Mouse (Mus musculus) neural tube, embryonic 11.5 days (tissue): ENCODE measurements around the gene H2afy. TPM values are rescaled to one million over a fixed set of nuclear protein-coding genes. Genes with fewer than 3 reads are reported as not detected.

Experiments
- ATAC-seq: fragments of 200-750 bp; cut with Nextera tagmentation; 2 replicates; pipeline ENCODE4 v1.8.0; 2017; ENCODE audit warnings: moderate number of reproducible peaks, mild to moderate bottlenecking, moderate TSS enrichment, moderate library complexity; ENCODE audit not compliant: insufficient read depth, low FRiP score, low TSS enrichment
- DNase-seq: peaks from one replicate; pipeline ENCODE4 v3.0.0-alpha.2; 2015; ENCODE audit warnings: low spot score
- H3K27ac ChIP-seq: fragments of 300-500 bp; sonication (generic); 2 replicates; pipeline ENCODE4 v1.5.1; 2014; ENCODE audit warnings: low read depth, mild to moderate bottlenecking, low read length
- H3K27me3 ChIP-seq: fragments of 300-500 bp; sonication (generic); 2 replicates; pipeline ENCODE4 v1.6.1; 2014; ENCODE audit warnings: mild to moderate bottlenecking, low read length, mixed read lengths; ENCODE audit not compliant: control insufficient read depth, insufficient read depth
- H3K36me3 ChIP-seq: fragments of 300-500 bp; sonication (generic); 2 replicates; pipeline ENCODE4 v1.6.1; 2014; ENCODE audit warnings: mild to moderate bottlenecking, low read length, moderate library complexity, mixed read lengths; ENCODE audit not compliant: control insufficient read depth, insufficient read depth
- H3K4me1 ChIP-seq: fragments of 300-500 bp; sonication (generic); 2 replicates; pipeline ENCODE4 v1.6.1; 2014; ENCODE audit warnings: low read length, mixed read lengths; ENCODE audit not compliant: control insufficient read depth, insufficient read depth
- H3K4me2 ChIP-seq: fragments of 300-500 bp; sonication (generic); 2 replicates; pipeline ENCODE4 v1.6.1; 2014; ENCODE audit warnings: low read depth, mild to moderate bottlenecking, moderate library complexity
- H3K4me3 ChIP-seq: fragments of 300-500 bp; sonication (generic); 2 replicates; pipeline ENCODE4 v1.5.1; 2014; ENCODE audit warnings: low read depth, low read length
- H3K9ac ChIP-seq: fragments of 300-500 bp; sonication (generic); 2 replicates; pipeline ENCODE4 v1.6.1; 2014; ENCODE audit warnings: mild to moderate bottlenecking, low read length
- H3K9me3 ChIP-seq: fragments of 300-500 bp; sonication (generic); 2 replicates; pipeline ENCODE4 v1.6.1; 2016; ENCODE audit warnings: low read length; ENCODE audit not compliant: control insufficient read depth
- WGBS: fragments of 180-500 bp; shearing (Covaris S2); extraction: QIAGEN DNeasy Blood & Tissue Kit; methylation state at CpG from one replicate; pipeline ENCODE4 v1.1.7; 2014; 5-methylcytosine and 5-hydroxymethylcytosine counted together
- polyA plus RNA-seq: library from polyadenylated mRNA; unstranded; fragments of >200 nt; fragmentation: Nextera tagmentation; extraction: Ambion mirVana; gene quantifications from 2 replicates; pipeline ENCODE4 v1.2.1, GENCODE M21; 2014

The H2afy gene
- 613 and 627 TPM in 2 replicates for polyA plus RNA-seq

GRCm38 (mm10) chr13:56136200-56136599 is at the start of gene H2afy:
Gene H2afy, minus strand, starts transcription at chr13:56136361.
- Histone ChIP-seq H3K36me3 (no peaks in the 10 kb centered on the region), H3K4me1 (peaks cover 17% of the 10 kb centered on the region), H3K27ac (peak within 1 kb of the TSS; percentile 83), H3K4me3 (peak within 1 kb of the TSS; percentile 99), H3K4me2 (peak within 1 kb of the TSS; percentile 56), H3K27me3 (no peaks in the 10 kb centered on the region), H3K9ac (peak within 1 kb of the TSS; percentile 99), H3K9me3 (no peaks in the 10 kb centered on the region)
- DNase-seq (no peak), ATAC-seq (no peak)
- WGBS: 95% methylated on average over 2 of the region's 2 CpGs

GRCm38 (mm10) chr13:56183687-56184086 is 47.5 kb upstream of the H2afy start:
- H3K36me3 ChIP-seq: no peaks in the 10 kb centered on the region
- H3K9me3 ChIP-seq: no peaks in the 10 kb centered on the region
- no peak overlapping the region for H3K4me3 ChIP-seq
- no peaks in the 10 kb centered on the region for H3K27me3 ChIP-seq
- no peaks in the 10 kb centered on the region for H3K4me1 ChIP-seq
- no peak for ATAC-seq
- no peak overlapping the region for H3K9ac ChIP-seq
- H3K27ac ChIP-seq: no peak overlapping the region
- H3K4me2 ChIP-seq: no peak overlapping the region
- DNase-seq: no peak
- 90% methylated on average over 5 of the region's 5 CpGs for WGBS

GRCm38 (mm10) chr13:56181424-56181823 is 45.3 kb upstream of the H2afy start:
- H3K27me3 ChIP-seq: no peaks in the 10 kb centered on the region
- WGBS: 72% methylated on average over 8 of the region's 8 CpGs
- no peak overlapping the region for H3K27ac ChIP-seq
- no peak overlapping the region for H3K9ac ChIP-seq
- H3K4me3 ChIP-seq: no peak overlapping the region
- no peaks in the 10 kb centered on the region for H3K9me3 ChIP-seq
- no peaks in the 10 kb centered on the region for H3K4me1 ChIP-seq
- no peak for ATAC-seq
- DNase-seq: no peak
- no peak overlapping the region for H3K4me2 ChIP-seq
- H3K36me3 ChIP-seq: no peaks in the 10 kb centered on the region

- no peak within 1 kb of the TSS for H3K27ac ChIP-seq
- 90% methylated on average over 16 of the region's 16 CpGs for WGBS
- DNase-seq (no peak), ATAC-seq (no peak)
- H3K4me3 ChIP-seq: no peak within 1 kb of the TSS
- no peaks in the 10 kb centered on the region for H3K9me3 ChIP-seq
- H3K4me2 ChIP-seq: no peak within 1 kb of the TSS
- H3K9ac ChIP-seq: no peak within 1 kb of the TSS
- 0 out of 2 replicates have a peak, but pooled peaks cover 3% of the 10 kb centered on the region for H3K4me1 ChIP-seq
- no peaks in the 10 kb centered on the region for H3K27me3 ChIP-seq
- no peaks in the 10 kb centered on the region for H3K36me3 ChIP-seq
Measured at GRCm38 (mm10) chr13:56178416-56179035, 42.4 kb upstream of the H2afy start, which contains the start of gene Tifab. Gene Tifab, minus strand, starts transcription at chr13:56178885.

- H3K9ac ChIP-seq: no peak overlapping the region
- no peak for DNase-seq
- WGBS: 87% methylated on average over 9 of the region's 9 CpGs
- ATAC-seq: no peak
- H3K27me3 ChIP-seq: no peaks in the 10 kb centered on the region
- no peak overlapping the region for H3K4me3 ChIP-seq
- no peaks in the 10 kb centered on the region for H3K9me3 ChIP-seq
- no peak overlapping the region for H3K27ac ChIP-seq
- H3K4me2 ChIP-seq: no peak overlapping the region
- 0 out of 2 replicates have a peak, but pooled peaks cover 3% of the 10 kb centered on the region for H3K4me1 ChIP-seq
- no peaks in the 10 kb centered on the region for H3K36me3 ChIP-seq
Measured at GRCm38 (mm10) chr13:56176310-56176709, 40.1 kb upstream of the H2afy start.

- 66% methylated on average over 4 of the region's 4 CpGs for WGBS
- Histone ChIP-seq H3K4me2 (no peak overlapping the region), H3K4me1 (0 out of 2 replicates have a peak, but pooled peaks cover 3% of the 10 kb centered on the region), H3K27ac (no peak overlapping the region), H3K27me3 (no peaks in the 10 kb centered on the region), H3K36me3 (no peaks in the 10 kb centered on the region), H3K9me3 (no peaks in the 10 kb centered on the region), H3K9ac (no peak overlapping the region), H3K4me3 (no peak overlapping the region)
- ATAC-seq (no peak), DNase-seq (no peak)
Measured at GRCm38 (mm10) chr13:56175848-56176247, 39.7 kb upstream of the H2afy start.

- H3K36me3 ChIP-seq: no peaks in the 10 kb centered on the region
- 0 out of 2 replicates have a peak, but pooled peaks cover 3% of the 10 kb centered on the region for H3K4me1 ChIP-seq
- no peaks in the 10 kb centered on the region for H3K27me3 ChIP-seq
- no peak for DNase-seq
- H3K4me2 ChIP-seq: no peak overlapping the region
- ATAC-seq: no peak
- no peak overlapping the region for H3K4me3 ChIP-seq
- H3K27ac ChIP-seq: no peak overlapping the region
- no peak overlapping the region for H3K9ac ChIP-seq
- 70% methylated on average over 7 of the region's 7 CpGs for WGBS
- no peaks in the 10 kb centered on the region for H3K9me3 ChIP-seq
Measured at GRCm38 (mm10) chr13:56172901-56173545, 36.9 kb upstream of the H2afy start.

GRCm38 (mm10) chr13:56172106-56172505 is 35.9 kb upstream of the H2afy start:
- Histone ChIP-seq H3K36me3 (no peaks in the 10 kb centered on the region), H3K4me1 (0 out of 2 replicates have a peak, but pooled peaks cover 3% of the 10 kb centered on the region), H3K4me3 (no peak overlapping the region), H3K27me3 (no peaks in the 10 kb centered on the region), H3K27ac (no peak overlapping the region), H3K9me3 (no peaks in the 10 kb centered on the region), H3K9ac (no peak overlapping the region), H3K4me2 (no peak overlapping the region)
- WGBS: 87% methylated on average over 7 of the region's 7 CpGs
- ATAC-seq (no peak), DNase-seq (no peak)

- Histone ChIP-seq H3K9ac (no peak overlapping the region), H3K36me3 (no peaks in the 10 kb centered on the region), H3K27ac (peak overlapping the region; percentile 4; the same call in 1 of the 2 replicates)
Measured at GRCm38 (mm10) chr13:56168403-56168781, 32.2 kb upstream of the H2afy start.

More at GRCm38 (mm10) chr13:56168403-56168781, 32.2 kb upstream of the H2afy start:
- peak; percentile 31 for DNase-seq
- Histone ChIP-seq H3K4me3 (no peak overlapping the region), H3K4me2 (no peak overlapping the region), H3K27me3 (no peaks in the 10 kb centered on the region), H3K4me1 (no peaks in the 10 kb centered on the region), H3K9me3 (no peaks in the 10 kb centered on the region)
- 63% methylated on average over 3 of the region's 3 CpGs for WGBS
- no peak for ATAC-seq
